Mouse (Mus musculus): Measurements from ENCODE around the gene Zfhx2. TPM values are rescaled to one million over a fixed set of nuclear protein-coding genes. Genes with fewer than 3 reads are reported as not detected.
"Not testable (repeated sequence)": the region's sequence is repeated elsewhere in the genome, so short reads cannot be mapped to it uniquely, and the experiment has no call there.

Gene Zfhx2
- total and polyA plus RNA-seq, 2 experiments, result 1.5 to 1.7 TPM

- Histone ChIP-seq H3K9ac (ENCODE audit: low read depth, low read length) (no peak overlapping the region), H3K79me2 (ENCODE audit: control insufficient read depth, insufficient read depth, low read length) (no peaks in the 10 kb centered on the region), H3K4me1 (ENCODE audit: control insufficient read depth, insufficient read depth, low read length) (no peaks in the 10 kb centered on the region), H3K4me3 (ENCODE audit: insufficient read depth, low read depth, low read length) (no peak overlapping the region), H3K27ac (replicated peaks; ENCODE audit: insufficient read depth, low read depth, low read length) (no peak overlapping the region), H3K36me3 (ENCODE audit: control insufficient read depth, insufficient read depth, low read length) (no peaks in the 10 kb centered on the region), H3K27me3 (ENCODE audit: control insufficient read depth, insufficient read depth, low read length) (no peaks in the 10 kb centered on the region)
- no peak for TF ChIP-seq POLR2A (IDR thresholded peaks at IDR 0.05; ENCODE audit: extremely low read depth, insufficient read depth, low read length)
- TF ChIP-seq CTCF (IDR thresholded peaks at IDR 0.05; ENCODE audit: low read depth, low read length), result no peak
- DNase-seq (ENCODE audit: extremely low read depth, low read depth, low spot score), result no peak
- 73% methylated on average over 11 of the region's 11 CpGs for WGBS
Measured at GRCm38 (mm10) chr14:55055167-55055834, 36.8 kb downstream of the Zfhx2 start.

GRCm38 (mm10) chr14:55054191-55054749 lies 37.9 kb downstream of the Zfhx2 start:
- Histone ChIP-seq H3K4me1 (ENCODE audit: control insufficient read depth, insufficient read depth, low read length) (no peaks in the 10 kb centered on the region), H3K27ac (replicated peaks; ENCODE audit: insufficient read depth, low read depth, low read length) (no peak overlapping the region), H3K9ac (ENCODE audit: low read depth, low read length) (no peak overlapping the region), H3K36me3 (ENCODE audit: control insufficient read depth, insufficient read depth, low read length) (no peaks in the 10 kb centered on the region), H3K27me3 (ENCODE audit: control insufficient read depth, insufficient read depth, low read length) (no peaks in the 10 kb centered on the region), H3K4me3 (ENCODE audit: insufficient read depth, low read depth, low read length) (no peak overlapping the region), H3K79me2 (ENCODE audit: control insufficient read depth, insufficient read depth, low read length) (no peaks in the 10 kb centered on the region)
- 82% methylated on average over 10 of the region's 10 CpGs for WGBS
- TF ChIP-seq CTCF (IDR thresholded peaks at IDR 0.05; ENCODE audit: low read depth, low read length), result no peak
- no peak for TF ChIP-seq POLR2A (IDR thresholded peaks at IDR 0.05; ENCODE audit: extremely low read depth, insufficient read depth, low read length)
- DNase-seq (ENCODE audit: extremely low read depth, low read depth, low spot score), result no peak

- DNase-seq (ENCODE audit: extremely low read depth, low read depth, low spot score), result no peak
- TF ChIP-seq CTCF (IDR thresholded peaks at IDR 0.05; ENCODE audit: low read depth, low read length) (no peak), POLR2A (IDR thresholded peaks at IDR 0.05; ENCODE audit: extremely low read depth, insufficient read depth, low read length) (no peak)
- Histone ChIP-seq H3K4me3 (ENCODE audit: insufficient read depth, low read depth, low read length) (no peak overlapping the region), H3K4me1 (ENCODE audit: control insufficient read depth, insufficient read depth, low read length) (no peaks in the 10 kb centered on the region), H3K36me3 (ENCODE audit: control insufficient read depth, insufficient read depth, low read length) (no peaks in the 10 kb centered on the region), H3K79me2 (ENCODE audit: control insufficient read depth, insufficient read depth, low read length) (no peaks in the 10 kb centered on the region), H3K9ac (ENCODE audit: low read depth, low read length) (no peak overlapping the region), H3K27ac (replicated peaks; ENCODE audit: insufficient read depth, low read depth, low read length) (no peak overlapping the region), H3K27me3 (ENCODE audit: control insufficient read depth, insufficient read depth, low read length) (no peaks in the 10 kb centered on the region)
- 86% methylated on average over 16 of the region's 17 CpGs for WGBS
Measured at GRCm38 (mm10) chr14:55053708-55054190, 38.4 kb downstream of the Zfhx2 start.

- Histone ChIP-seq H3K79me2 (ENCODE audit: control insufficient read depth, insufficient read depth, low read length) (no peaks in the 10 kb centered on the region), H3K4me1 (ENCODE audit: control insufficient read depth, insufficient read depth, low read length) (no peaks in the 10 kb centered on the region), H3K27ac (replicated peaks; ENCODE audit: insufficient read depth, low read depth, low read length) (no peak overlapping the region), H3K36me3 (ENCODE audit: control insufficient read depth, insufficient read depth, low read length) (no peaks in the 10 kb centered on the region), H3K27me3 (ENCODE audit: control insufficient read depth, insufficient read depth, low read length) (no peaks in the 10 kb centered on the region), H3K4me3 (ENCODE audit: insufficient read depth, low read depth, low read length) (no peak overlapping the region), H3K9ac (ENCODE audit: low read depth, low read length) (no peak overlapping the region)
- WGBS, result 91% methylated on average over 4 of the region's 4 CpGs
- TF ChIP-seq CTCF (IDR thresholded peaks at IDR 0.05; ENCODE audit: low read depth, low read length), result no peak
- TF ChIP-seq POLR2A (IDR thresholded peaks at IDR 0.05; ENCODE audit: extremely low read depth, insufficient read depth, low read length), result no peak
- DNase-seq (ENCODE audit: extremely low read depth, low read depth, low spot score), result no peak
Measured at GRCm38 (mm10) chr14:55053050-55053449, 39.1 kb downstream of the Zfhx2 start.

- Histone ChIP-seq H3K4me3 (ENCODE audit: insufficient read depth, low read depth, low read length) (no peak overlapping the region), H3K36me3 (ENCODE audit: control insufficient read depth, insufficient read depth, low read length) (no peaks in the 10 kb centered on the region), H3K9ac (ENCODE audit: low read depth, low read length) (no peak overlapping the region), H3K27me3 (ENCODE audit: control insufficient read depth, insufficient read depth, low read length) (no peaks in the 10 kb centered on the region), H3K79me2 (ENCODE audit: control insufficient read depth, insufficient read depth, low read length) (no peaks in the 10 kb centered on the region), H3K4me1 (ENCODE audit: control insufficient read depth, insufficient read depth, low read length) (no peaks in the 10 kb centered on the region), H3K27ac (replicated peaks; ENCODE audit: insufficient read depth, low read depth, low read length) (no peak overlapping the region)
- WGBS, result 79% methylated on average over 9 of the region's 9 CpGs
- DNase-seq (ENCODE audit: extremely low read depth, low read depth, low spot score), result no peak
- TF ChIP-seq CTCF (IDR thresholded peaks at IDR 0.05; ENCODE audit: low read depth, low read length) (no peak), POLR2A (IDR thresholded peaks at IDR 0.05; ENCODE audit: extremely low read depth, insufficient read depth, low read length) (no peak)
Measured at GRCm38 (mm10) chr14:55052496-55052895, 39.6 kb downstream of the Zfhx2 start.

- Histone ChIP-seq H3K79me2 (ENCODE audit: control insufficient read depth, insufficient read depth, low read length) (no peaks in the 10 kb centered on the region), H3K36me3 (ENCODE audit: control insufficient read depth, insufficient read depth, low read length) (no peaks in the 10 kb centered on the region), H3K4me3 (ENCODE audit: insufficient read depth, low read depth, low read length) (no peak overlapping the region), H3K27ac (replicated peaks; ENCODE audit: insufficient read depth, low read depth, low read length) (no peak overlapping the region), H3K9ac (ENCODE audit: low read depth, low read length) (no peak overlapping the region), H3K4me1 (ENCODE audit: control insufficient read depth, insufficient read depth, low read length) (no peaks in the 10 kb centered on the region), H3K27me3 (ENCODE audit: control insufficient read depth, insufficient read depth, low read length) (no peaks in the 10 kb centered on the region)
- DNase-seq (ENCODE audit: extremely low read depth, low read depth, low spot score), result no peak
- no peak for TF ChIP-seq CTCF (IDR thresholded peaks at IDR 0.05; ENCODE audit: low read depth, low read length)
- no peak for TF ChIP-seq POLR2A (IDR thresholded peaks at IDR 0.05; ENCODE audit: extremely low read depth, insufficient read depth, low read length)
- 81% methylated on average over 2 of the region's 2 CpGs for WGBS
Measured at GRCm38 (mm10) chr14:55047971-55048531, 44.1 kb downstream of the Zfhx2 start.

- H3K4me1 ChIP-seq (ENCODE audit: control insufficient read depth, insufficient read depth, low read length); H3K36me3 ChIP-seq (ENCODE audit: control insufficient read depth, insufficient read depth, low read length); H3K27me3 ChIP-seq (ENCODE audit: control insufficient read depth, insufficient read depth, low read length); H3K79me2 ChIP-seq (ENCODE audit: control insufficient read depth, insufficient read depth, low read length); H3K9ac ChIP-seq (ENCODE audit: low read depth, low read length); H3K4me3 ChIP-seq (ENCODE audit: insufficient read depth, low read depth, low read length); DNase-seq (ENCODE audit: extremely low read depth, low read depth, low spot score); H3K27ac ChIP-seq (replicated peaks; ENCODE audit: insufficient read depth, low read depth, low read length): not testable (repeated sequence)
- WGBS, result 80% methylated on average over 2 of the region's 2 CpGs
Measured at GRCm38 (mm10) chr14:55043694-55044093, 48.4 kb downstream of the Zfhx2 start.
